Mouse (Mus musculus) cerebellum, adult 2 months (tissue): ENCODE results near the gene Olfr1375.

Experiments used
- CTCF ChIP-seq: fragments of 200-500 bp; IDR thresholded peaks from 2 replicates; pipeline ENCODE4 v1.5.1; 2011; ENCODE audit warnings: low read depth, mild to moderate bottlenecking, control low read depth, low read length, moderate library complexity, borderline replicate concordance; ENCODE audit not compliant: insufficient read depth
- POLR2A ChIP-seq: fragments of 200-500 bp; IDR thresholded peaks from 2 replicates; pipeline ENCODE4 v1.6.1; 2011; ENCODE audit warnings: low read length, control low read depth, borderline replicate concordance; ENCODE audit not compliant: insufficient read depth

DNA sequence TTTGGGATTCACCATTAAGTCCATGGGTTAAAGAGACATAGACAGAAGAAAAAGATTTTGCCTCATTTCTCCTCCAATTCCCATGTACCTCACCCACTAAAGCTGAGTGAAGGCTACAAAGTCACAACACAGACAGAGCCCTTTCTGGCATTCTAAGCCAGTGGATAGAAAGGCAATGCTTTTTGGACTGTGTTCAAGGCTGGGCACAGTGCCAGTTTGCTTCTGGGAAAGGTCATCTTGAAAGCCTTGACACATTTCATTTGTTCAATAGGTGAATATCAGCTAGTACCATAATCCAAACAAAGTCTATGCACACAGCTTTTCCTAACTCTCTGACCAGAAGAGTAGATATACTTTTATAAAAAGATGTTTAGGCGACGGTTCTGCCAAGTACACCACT is 12.0 kb upstream of the Olfr1375 start:
- TF ChIP-seq CTCF (no peak), POLR2A (no peak)
